Mouse (Mus musculus) liver (tissue): ENCODE results near the gene Map3k1.

ENCODE experiments used
- DNase-seq: peaks from one replicate; pipeline ENCODE4 v3.0.0-alpha.2; 2020; ENCODE audit warnings: mixed read lengths

Gene Map3k1

GRCm38 (mm10) chr13:111810998-111811628 is 2.3 kb upstream of the Map3k1 start:
- DNase-seq, result no peak

- peak; percentile 70 for DNase-seq
These were observed 854 bp upstream of the Map3k1 start for GRCm38 (mm10) chr13:111809466-111810228.

- DNase-seq, result peak; percentile 55
These were observed 481 bp downstream of the Map3k1 start for GRCm38 (mm10) chr13:111808387-111808636.

GRCm38 (mm10) chr13:111807596-111808386 is 1.0 kb downstream of the Map3k1 start:
- DNase-seq, result peak; percentile 42

- DNase-seq, result peak; percentile 39
These were observed 1.6 kb downstream of the Map3k1 start for GRCm38 (mm10) chr13:111807105-111807595.

GRCm38 (mm10) chr13:111805738-111806722 is 2.8 kb downstream of the Map3k1 start:
- no peak for DNase-seq

- no peak for DNase-seq
These were observed 3.7 kb downstream of the Map3k1 start for GRCm38 (mm10) chr13:111804951-111805673.

GRCm38 (mm10) chr13:111804189-111804588 is 4.6 kb downstream of the Map3k1 start:
- DNase-seq, result no peak

- no peak for DNase-seq
These were observed 5.3 kb downstream of the Map3k1 start for GRCm38 (mm10) chr13:111803506-111803905.

GRCm38 (mm10) chr13:111802900-111803299 is 5.9 kb downstream of the Map3k1 start:
- no peak for DNase-seq

- DNase-seq, result no peak
These were observed 6.5 kb downstream of the Map3k1 start for GRCm38 (mm10) chr13:111802271-111802665.

- no peak for DNase-seq
These were observed 7.0 kb downstream of the Map3k1 start for GRCm38 (mm10) chr13:111801662-111802270.

GRCm38 (mm10) chr13:111800866-111801265 is 7.9 kb downstream of the Map3k1 start:
- no peak for DNase-seq

GRCm38 (mm10) chr13:111798044-111798443 is 10.7 kb downstream of the Map3k1 start:
- DNase-seq, result no peak

GRCm38 (mm10) chr13:111797021-111797420 is 11.8 kb downstream of the Map3k1 start:
- peak; percentile 84 for DNase-seq

- peak; percentile 66 for DNase-seq
These were observed 12.4 kb downstream of the Map3k1 start for GRCm38 (mm10) chr13:111796191-111796920.

- DNase-seq, result no peak
These were observed 15.9 kb downstream of the Map3k1 start for GRCm38 (mm10) chr13:111792975-111793287.

GRCm38 (mm10) chr13:111792130-111792974 is 16.4 kb downstream of the Map3k1 start:
- no peak for DNase-seq

GRCm38 (mm10) chr13:111791596-111791995 is 17.2 kb downstream of the Map3k1 start:
- no peak for DNase-seq
